Mouse (Mus musculus): Measurements from ENCODE around the gene Pank3. TPM values are rescaled to one million over a fixed set of nuclear protein-coding genes. Genes with fewer than 3 reads are reported as not detected.

Gene Pank3
- polyA plus RNA-seq, 1 experiment: 43.8 TPM

- no peak for TF ChIP-seq POLR2A (IDR thresholded peaks at IDR 0.05; ENCODE audit: low read depth, low read length)
- no peak for TF ChIP-seq CTCF (IDR thresholded peaks at IDR 0.05; ENCODE audit: borderline replicate concordance, insufficient read depth, low read length)
- Histone ChIP-seq H3K4me3 (ENCODE audit: insufficient read depth, low read length) (no peak overlapping the region), H3K27ac (ENCODE audit: insufficient read depth, low read length) (no peak overlapping the region), H3K4me1 (ENCODE audit: control insufficient read depth, insufficient read depth, low read length) (no peaks in the 10 kb centered on the region)
Measured at GRCm38 (mm10) chr11:35744571-35744970, 24.7 kb upstream of the Pank3 start.

DNA sequence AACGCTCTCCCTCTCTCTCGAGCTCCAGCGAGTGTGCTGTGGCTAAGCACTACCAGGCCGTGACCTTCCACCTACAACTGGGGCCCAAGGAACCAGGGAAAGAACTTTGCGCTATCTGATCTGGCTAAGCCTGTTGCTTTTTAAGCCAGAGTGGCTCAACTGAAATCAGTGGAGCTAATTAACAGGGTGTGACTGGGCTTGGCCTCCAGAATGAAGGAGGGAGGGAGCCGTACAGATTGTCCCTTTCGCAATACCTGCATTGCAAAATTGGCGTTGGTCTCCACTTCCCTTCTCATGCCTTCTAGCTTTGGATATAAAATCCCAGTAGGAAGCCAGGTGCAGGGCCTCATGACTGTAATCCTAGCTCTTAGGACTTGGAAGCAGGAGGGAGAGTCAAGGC is 18.7 kb upstream of the Pank3 start:
- no peak for TF ChIP-seq POLR2A (IDR thresholded peaks at IDR 0.05; ENCODE audit: low read depth, low read length)
- TF ChIP-seq CTCF (IDR thresholded peaks at IDR 0.05; ENCODE audit: borderline replicate concordance, insufficient read depth, low read length): no peak
- H3K4me1 ChIP-seq (ENCODE audit: control insufficient read depth, insufficient read depth, low read length): no peaks in the 10 kb centered on the region
- H3K4me3 ChIP-seq (ENCODE audit: insufficient read depth, low read length): no peak overlapping the region
- no peak overlapping the region for H3K27ac ChIP-seq (ENCODE audit: insufficient read depth, low read length)

- no peak for TF ChIP-seq POLR2A (IDR thresholded peaks at IDR 0.05; ENCODE audit: low read depth, low read length)
- TF ChIP-seq CTCF (IDR thresholded peaks at IDR 0.05; ENCODE audit: borderline replicate concordance, insufficient read depth, low read length): no peak
- Histone ChIP-seq H3K27ac (ENCODE audit: insufficient read depth, low read length) (no peak overlapping the region), H3K4me1 (ENCODE audit: control insufficient read depth, insufficient read depth, low read length) (no peaks in the 10 kb centered on the region), H3K4me3 (ENCODE audit: insufficient read depth, low read length) (no peak overlapping the region)
Measured at GRCm38 (mm10) chr11:35754906-35755418, 14.3 kb upstream of the Pank3 start.

- Histone ChIP-seq H3K4me3 (ENCODE audit: insufficient read depth, low read length) (no peak overlapping the region), H3K27ac (ENCODE audit: insufficient read depth, low read length) (no peak overlapping the region), H3K4me1 (ENCODE audit: control insufficient read depth, insufficient read depth, low read length) (no peaks in the 10 kb centered on the region)
- TF ChIP-seq CTCF (IDR thresholded peaks at IDR 0.05; ENCODE audit: borderline replicate concordance, insufficient read depth, low read length): no peak
- no peak for TF ChIP-seq POLR2A (IDR thresholded peaks at IDR 0.05; ENCODE audit: low read depth, low read length)
Measured at GRCm38 (mm10) chr11:35755546-35755945, 13.7 kb upstream of the Pank3 start.

DNA sequence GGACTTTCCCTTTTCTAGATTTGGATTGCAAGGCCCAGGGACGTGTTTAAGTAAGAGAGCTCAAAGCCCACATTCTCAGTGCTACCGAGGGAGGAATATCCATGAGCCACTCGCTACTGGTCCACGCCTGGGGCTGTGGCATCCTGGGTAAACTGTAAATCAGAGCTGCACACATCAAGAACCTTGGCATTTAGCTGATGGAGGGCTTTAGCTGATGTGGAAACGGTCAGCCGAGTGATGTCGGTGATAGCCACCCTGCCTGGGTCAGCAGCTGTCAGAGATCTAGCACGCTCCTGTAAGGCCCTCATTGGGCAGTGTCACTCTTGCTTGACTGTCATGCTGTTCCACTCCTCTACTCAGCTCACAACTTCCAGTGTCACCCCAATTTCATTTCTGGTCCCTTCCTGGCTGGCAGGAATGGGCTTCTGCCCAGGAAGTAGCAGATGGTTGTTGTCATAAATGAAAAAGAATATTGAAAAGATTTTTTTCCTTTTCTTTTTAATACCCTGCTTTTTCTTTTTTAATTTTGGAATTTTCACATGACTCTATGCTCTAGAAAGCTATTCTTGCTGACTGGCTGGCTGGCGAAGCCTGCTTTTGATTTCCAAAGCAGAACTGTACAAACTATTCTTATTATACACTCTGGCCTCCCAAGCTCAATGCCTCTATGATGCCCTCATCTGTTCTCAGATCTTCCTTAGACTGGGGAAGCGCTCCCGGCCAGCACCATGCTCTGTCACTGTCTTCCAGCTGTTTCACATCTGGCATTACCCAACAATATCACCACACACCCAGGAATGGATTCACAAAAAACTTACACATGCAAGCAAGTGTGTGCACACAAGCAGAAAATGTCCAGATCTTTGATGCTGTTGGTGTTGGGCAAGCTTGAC is 12.6 kb upstream of the Pank3 start:
- Histone ChIP-seq H3K27ac (ENCODE audit: insufficient read depth, low read length) (no peak overlapping the region), H3K4me3 (ENCODE audit: insufficient read depth, low read length) (no peak overlapping the region), H3K4me1 (ENCODE audit: control insufficient read depth, insufficient read depth, low read length) (no peaks in the 10 kb centered on the region)
- no peak for TF ChIP-seq POLR2A (IDR thresholded peaks at IDR 0.05; ENCODE audit: low read depth, low read length)
- TF ChIP-seq CTCF (IDR thresholded peaks at IDR 0.05; ENCODE audit: borderline replicate concordance, insufficient read depth, low read length): no peak

GRCm38 (mm10) chr11:35760001-35760626 is 9.2 kb upstream of the Pank3 start:
- no peak overlapping the region for H3K4me3 ChIP-seq (ENCODE audit: insufficient read depth, low read length)
- no peak overlapping the region for H3K27ac ChIP-seq (ENCODE audit: insufficient read depth, low read length)
- no peak for TF ChIP-seq CTCF (IDR thresholded peaks at IDR 0.05; ENCODE audit: borderline replicate concordance, insufficient read depth, low read length)
- no peak for TF ChIP-seq POLR2A (IDR thresholded peaks at IDR 0.05; ENCODE audit: low read depth, low read length)
- no peaks in the 10 kb centered on the region for H3K4me1 ChIP-seq (ENCODE audit: control insufficient read depth, insufficient read depth, low read length)

GRCm38 (mm10) chr11:35760627-35761003 is 8.7 kb upstream of the Pank3 start:
- TF ChIP-seq CTCF (IDR thresholded peaks at IDR 0.05; ENCODE audit: borderline replicate concordance, insufficient read depth, low read length) (no peak), POLR2A (IDR thresholded peaks at IDR 0.05; ENCODE audit: low read depth, low read length) (no peak)
- no peaks in the 10 kb centered on the region for H3K4me1 ChIP-seq (ENCODE audit: control insufficient read depth, insufficient read depth, low read length)
- H3K4me3 ChIP-seq (ENCODE audit: insufficient read depth, low read length): no peak overlapping the region

DNA sequence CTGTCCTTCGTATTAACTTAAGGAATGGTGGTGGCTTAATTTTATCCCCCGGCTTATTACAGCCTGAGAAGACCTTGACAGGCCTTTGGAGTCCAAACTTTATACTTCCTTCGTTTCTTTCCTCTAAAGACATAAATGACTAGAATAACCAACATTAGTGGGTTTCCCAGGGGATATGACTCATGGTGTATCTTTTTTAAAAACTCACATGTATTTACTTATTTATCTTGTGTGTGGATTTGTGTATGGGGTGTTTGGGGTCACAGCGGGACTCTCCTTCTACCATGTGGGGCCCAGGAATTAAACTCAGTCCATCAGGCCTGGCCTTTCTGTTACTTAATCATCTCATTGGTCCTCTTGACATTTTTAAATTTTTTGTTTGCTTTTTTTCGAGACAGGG is 2.4 kb upstream of the Pank3 start:
- Histone ChIP-seq H3K4me3 (ENCODE audit: insufficient read depth, low read length) (no peak overlapping the region), H3K27ac (ENCODE audit: insufficient read depth, low read length) (no peak overlapping the region), H3K4me1 (ENCODE audit: control insufficient read depth, insufficient read depth, low read length) (peaks cover 5% of the 10 kb centered on the region; the same call in 1 of the 2 replicates)
- no peak for TF ChIP-seq CTCF (IDR thresholded peaks at IDR 0.05; ENCODE audit: borderline replicate concordance, insufficient read depth, low read length)
- TF ChIP-seq POLR2A (IDR thresholded peaks at IDR 0.05; ENCODE audit: low read depth, low read length): no peak

More at GRCm38 (mm10) chr11:35760627-35761003, 8.7 kb upstream of the Pank3 start:
- H3K27ac ChIP-seq (ENCODE audit: insufficient read depth, low read length): no peak overlapping the region

- TF ChIP-seq CTCF (IDR thresholded peaks at IDR 0.05; ENCODE audit: borderline replicate concordance, insufficient read depth, low read length) (no peak), POLR2A (IDR thresholded peaks at IDR 0.05; ENCODE audit: low read depth, low read length) (peak; percentile 87)
- Histone ChIP-seq H3K4me3 (ENCODE audit: insufficient read depth, low read length) (peak overlapping the region; percentile 87), H3K4me1 (ENCODE audit: control insufficient read depth, insufficient read depth, low read length) (peaks cover 5% of the 10 kb centered on the region; the same call in 1 of the 2 replicates), H3K27ac (ENCODE audit: insufficient read depth, low read length) (peak overlapping the region; percentile 51; the same call in 1 of the 2 replicates)
Measured at GRCm38 (mm10) chr11:35769746-35770437, 608 bp downstream of the Pank3 start.
